Mouse (Mus musculus): ENCODE results near the gene Rnf225. TPM values are rescaled to one million over a fixed set of nuclear protein-coding genes. Genes with fewer than 3 reads are reported as not detected.
"Not testable (repeated sequence)": the region's sequence is repeated elsewhere in the genome, so short reads cannot be mapped to it uniquely, and the experiment has no call there.

Gene Rnf225
- polyA plus RNA-seq, 1 experiment from 2014 or later, result 0.29 TPM

GRCm38 (mm10) chr7:12922729-12923128 lies 4.5 kb upstream of the Rnf225 start:
- DNase-seq (ENCODE audit: low spot score) (no peak), ATAC-seq (replicated peaks; ENCODE audit: low FRiP score, low read depth) (no peak)
- Histone ChIP-seq H3K9ac (ENCODE audit: low read depth, low read length) (peak overlapping the region; percentile 74), H3K4me2 (ENCODE audit: low read length) (peak overlapping the region; percentile 67), H3K36me3 (ENCODE audit: insufficient read depth, low read length) (peaks cover 37% of the 10 kb centered on the region), H3K4me3 (replicated peaks; ENCODE audit: low read depth, low read length) (peak overlapping the region; percentile 70), H3K27ac (no peak overlapping the region), H3K9me3 (replicated peaks; ENCODE audit: low read length) (no peaks in the 10 kb centered on the region), H3K27me3 (ENCODE audit: insufficient read depth, low read length) (no peaks in the 10 kb centered on the region), H3K4me1 (replicated peaks; ENCODE audit: insufficient read depth, low read length) (peaks cover 8% of the 10 kb centered on the region)
- no peak for TF ChIP-seq CTCF (IDR thresholded peaks at IDR 0.05; ENCODE audit: low read depth)
- 3% methylated on average over 8 of the region's 8 CpGs for WGBS

DNA sequence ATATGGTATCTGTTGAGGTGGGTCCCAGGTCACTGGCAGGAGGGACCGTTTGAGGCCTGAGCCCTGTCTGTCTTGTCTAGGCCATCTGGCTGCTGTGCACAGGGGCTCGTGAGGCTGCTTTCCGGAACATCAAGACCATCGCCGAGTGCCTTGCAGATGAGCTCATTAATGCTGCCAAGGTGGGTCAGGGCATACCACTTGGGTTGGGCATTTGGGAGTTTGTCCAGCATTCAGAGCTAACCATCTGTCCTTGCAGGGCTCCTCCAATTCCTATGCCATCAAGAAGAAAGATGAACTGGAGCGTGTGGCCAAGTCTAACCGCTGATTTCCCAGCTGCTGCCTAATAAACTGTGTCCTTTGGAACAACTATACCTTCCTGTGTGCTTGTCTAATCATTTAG lies 900 bp upstream of the Rnf225 start:
- no peak overlapping the region for H3K4me2 ChIP-seq (ENCODE audit: low read length)
- ATAC-seq (replicated peaks; ENCODE audit: low FRiP score, low read depth), result no peak
- no peaks in the 10 kb centered on the region for H3K9me3 ChIP-seq (replicated peaks; ENCODE audit: low read length)
- no peak overlapping the region for H3K9ac ChIP-seq (ENCODE audit: low read depth, low read length)
- H3K4me1 ChIP-seq (replicated peaks; ENCODE audit: insufficient read depth, low read length), result peaks cover 8% of the 10 kb centered on the region
- DNase-seq (ENCODE audit: low spot score), result no peak
- peaks cover 37% of the 10 kb centered on the region for H3K36me3 ChIP-seq (ENCODE audit: insufficient read depth, low read length)
- 81% methylated on average over 7 of the region's 7 CpGs for WGBS
- TF ChIP-seq CTCF (IDR thresholded peaks at IDR 0.05; ENCODE audit: low read depth), result no peak
- no peak overlapping the region for H3K27ac ChIP-seq
- no peak overlapping the region for H3K4me3 ChIP-seq (replicated peaks; ENCODE audit: low read depth, low read length)
- H3K27me3 ChIP-seq (ENCODE audit: insufficient read depth, low read length), result no peaks in the 10 kb centered on the region

DNA sequence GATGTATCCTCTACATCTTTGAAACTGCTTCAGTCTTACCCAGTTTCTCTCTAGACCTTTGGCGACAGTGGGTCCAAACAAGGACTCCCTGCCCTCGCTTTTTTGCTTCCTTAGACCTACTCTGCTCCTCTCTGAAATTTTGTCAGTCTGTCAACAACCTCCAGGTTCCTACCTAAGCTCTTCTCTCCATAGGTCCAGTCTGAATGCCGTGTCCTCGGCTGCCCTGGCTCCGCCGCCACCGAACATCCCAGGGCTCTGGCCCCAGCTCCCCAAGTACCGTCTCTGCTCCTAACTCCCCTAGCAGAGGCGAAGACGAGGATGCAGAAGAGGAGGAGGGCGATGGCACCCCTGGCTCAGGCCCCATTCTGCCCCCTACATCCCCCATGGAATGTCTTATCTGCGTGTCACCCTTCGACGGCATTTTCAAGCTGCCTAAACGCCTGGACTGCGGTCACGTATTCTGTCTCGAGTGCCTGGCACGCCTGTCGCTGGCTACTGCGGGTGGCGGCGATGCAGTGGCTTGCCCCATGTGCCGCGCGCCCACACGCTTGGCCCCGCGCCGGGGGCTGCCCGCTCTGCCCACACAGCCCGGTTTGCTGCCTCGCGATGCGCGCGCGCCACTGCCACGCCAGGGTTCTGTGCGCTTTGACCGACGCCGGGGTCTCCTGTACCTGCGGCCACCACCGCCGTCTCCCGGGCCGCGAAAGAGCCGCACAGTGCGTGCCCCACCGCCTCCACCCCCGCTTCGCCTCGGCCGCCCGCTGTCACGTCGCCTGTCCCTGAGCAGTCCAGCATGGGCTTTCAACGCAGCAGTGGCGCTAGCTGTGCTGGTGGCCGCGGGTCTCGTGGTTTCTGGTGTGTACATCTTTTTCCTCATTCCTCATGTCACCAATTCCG lies 725 bp downstream of the Rnf225 start:
- peak; percentile 28 for DNase-seq (ENCODE audit: low spot score)
- H3K27me3 ChIP-seq (ENCODE audit: insufficient read depth, low read length), result no peaks in the 10 kb centered on the region
- no peak overlapping the region for H3K27ac ChIP-seq
- peak overlapping the region; percentile 62 for H3K4me2 ChIP-seq (ENCODE audit: low read length)
- peak overlapping the region; percentile 27 for H3K4me3 ChIP-seq (replicated peaks; ENCODE audit: low read depth, low read length)
- WGBS, result 3% methylated on average over 55 of the region's 65 CpGs
- peak; percentile 35; the same call in 1 of the 2 replicates for ATAC-seq (replicated peaks; ENCODE audit: low FRiP score, low read depth)
- H3K9ac ChIP-seq (ENCODE audit: low read depth, low read length), result peak overlapping the region; percentile 39; the same call in 1 of the 2 replicates
- no peaks in the 10 kb centered on the region for H3K9me3 ChIP-seq (replicated peaks; ENCODE audit: low read length)
- peaks cover 37% of the 10 kb centered on the region for H3K36me3 ChIP-seq (ENCODE audit: insufficient read depth, low read length)
- H3K4me1 ChIP-seq (replicated peaks; ENCODE audit: insufficient read depth, low read length), result peaks cover 5% of the 10 kb centered on the region
- no peak for TF ChIP-seq CTCF (IDR thresholded peaks at IDR 0.05; ENCODE audit: low read depth)

- no peak for TF ChIP-seq CTCF (IDR thresholded peaks at IDR 0.05; ENCODE audit: low read depth)
Measured at GRCm38 (mm10) chr7:12933615-12934140, 6.5 kb downstream of the Rnf225 start.

DNA sequence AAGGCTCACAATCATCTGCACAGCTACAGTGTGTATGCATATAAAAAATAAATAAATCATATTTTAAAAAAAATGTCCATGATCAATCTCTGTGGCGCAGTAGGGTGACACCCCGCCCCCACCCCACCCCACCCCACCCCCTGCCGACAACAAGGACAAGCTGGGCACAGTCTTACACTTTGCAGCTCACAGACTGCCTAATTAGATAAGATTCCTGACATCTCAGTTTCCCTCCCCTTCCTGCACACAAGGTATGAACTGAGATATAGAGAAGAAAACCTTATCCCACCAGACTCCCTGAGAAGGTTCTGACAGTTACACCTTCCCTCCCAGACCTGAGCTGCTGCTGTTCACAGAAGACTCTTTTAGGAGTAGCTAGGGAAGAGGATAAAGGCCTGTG lies 7.6 kb downstream of the Rnf225 start:
- 69% methylated on average over 3 of the region's 3 CpGs for WGBS
- Histone ChIP-seq H3K9ac (ENCODE audit: low read depth, low read length) (no peak overlapping the region), H3K27me3 (ENCODE audit: insufficient read depth, low read length) (no peaks in the 10 kb centered on the region), H3K4me2 (ENCODE audit: low read length) (no peak overlapping the region), H3K4me3 (replicated peaks; ENCODE audit: low read depth, low read length) (no peak overlapping the region), H3K27ac (no peak overlapping the region), H3K9me3 (replicated peaks; ENCODE audit: low read length) (no peaks in the 10 kb centered on the region), H3K36me3 (ENCODE audit: insufficient read depth, low read length) (no peaks in the 10 kb centered on the region), H3K4me1 (replicated peaks; ENCODE audit: insufficient read depth, low read length) (no peaks in the 10 kb centered on the region)
- DNase-seq (ENCODE audit: low spot score) (no peak), ATAC-seq (replicated peaks; ENCODE audit: low FRiP score, low read depth) (no peak)
- no peak for TF ChIP-seq CTCF (IDR thresholded peaks at IDR 0.05; ENCODE audit: low read depth)

More at GRCm38 (mm10) chr7:12933615-12934140, 6.5 kb downstream of the Rnf225 start:
- Histone ChIP-seq H3K27me3 (ENCODE audit: insufficient read depth, low read length) (no peaks in the 10 kb centered on the region), H3K4me2 (ENCODE audit: low read length) (no peak overlapping the region), H3K9ac (ENCODE audit: low read depth, low read length) (no peak overlapping the region), H3K27ac (no peak overlapping the region), H3K4me3 (replicated peaks; ENCODE audit: low read depth, low read length) (no peak overlapping the region), H3K9me3 (replicated peaks; ENCODE audit: low read length) (no peaks in the 10 kb centered on the region), H3K4me1 (replicated peaks; ENCODE audit: insufficient read depth, low read length) (no peaks in the 10 kb centered on the region), H3K36me3 (ENCODE audit: insufficient read depth, low read length) (no peaks in the 10 kb centered on the region)
- 82% methylated on average over 4 of the region's 4 CpGs for WGBS
- ATAC-seq (replicated peaks; ENCODE audit: low FRiP score, low read depth) (no peak), DNase-seq (ENCODE audit: low spot score) (no peak)

DNA sequence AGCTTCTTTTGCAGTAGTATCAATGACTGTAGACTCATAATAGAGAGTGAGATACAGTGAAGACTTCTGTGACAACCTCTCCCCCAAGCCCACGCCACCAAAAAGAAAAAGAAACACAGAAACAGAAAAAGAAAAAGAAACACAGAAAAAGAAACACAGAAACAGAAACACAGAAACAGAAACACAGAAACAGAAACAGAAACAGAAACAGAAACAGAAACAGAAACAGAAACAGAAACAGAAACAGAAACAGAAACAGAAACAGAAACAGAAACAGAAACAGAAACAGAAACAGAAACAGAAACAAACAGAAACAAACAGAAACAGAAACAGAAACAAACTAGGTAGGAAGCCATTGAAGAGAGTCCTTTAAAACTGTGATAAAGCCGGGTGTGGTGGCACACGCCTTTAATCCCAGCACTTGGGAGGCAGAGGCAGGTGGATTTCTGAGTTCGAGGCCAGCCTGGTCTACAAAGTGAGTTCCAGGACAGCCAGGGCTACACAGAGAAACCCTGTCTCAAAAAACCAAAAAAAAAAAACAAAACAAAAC lies 10.1 kb downstream of the Rnf225 start:
- H3K4me2 ChIP-seq (ENCODE audit: low read length); H3K4me1 ChIP-seq (replicated peaks; ENCODE audit: insufficient read depth, low read length); H3K27me3 ChIP-seq (ENCODE audit: insufficient read depth, low read length); H3K27ac ChIP-seq; DNase-seq (ENCODE audit: low spot score); H3K9me3 ChIP-seq (replicated peaks; ENCODE audit: low read length); H3K4me3 ChIP-seq (replicated peaks; ENCODE audit: low read depth, low read length); ATAC-seq (replicated peaks; ENCODE audit: low FRiP score, low read depth); H3K9ac ChIP-seq (ENCODE audit: low read depth, low read length); H3K36me3 ChIP-seq (ENCODE audit: insufficient read depth, low read length): not testable (repeated sequence)
- WGBS, result 97% methylated on average over 4 of the region's 4 CpGs
